Mouse (Mus musculus) kidney, adult 2 months (tissue): Measurements from ENCODE around the gene Dus3l. TPM values are rescaled to one million over a fixed set of nuclear protein-coding genes. Genes with fewer than 3 reads are reported as not detected.

Source experiments
- DNase-seq: peaks from one replicate; pipeline ENCODE4 v3.0.0; 2021
- H3K27ac ChIP-seq: fragments of 200-500 bp; 2 replicates; pipeline ENCODE4 v1.5.1; 2012; ENCODE audit warnings: low read depth, low read length, control low read depth, inconsistent platforms; ENCODE audit not compliant: insufficient read depth
- H3K27me3 ChIP-seq: fragments of 200-500 bp; replicated peaks from 2 replicates; pipeline ENCODE4 v1.6.1; 2012; ENCODE audit warnings: mild to moderate bottlenecking, moderate library complexity, low read length, inconsistent platforms; ENCODE audit not compliant: control insufficient read depth, insufficient read depth
- H3K36me3 ChIP-seq: fragments of 200-500 bp; 2 replicates; pipeline ENCODE4 v1.6.1; 2012; ENCODE audit warnings: mild to moderate bottlenecking, moderate library complexity, low read length, inconsistent platforms; ENCODE audit not compliant: control insufficient read depth, insufficient read depth
- H3K4me1 ChIP-seq: fragments of 200-500 bp; 2 replicates; pipeline ENCODE4 v1.6.1; 2011; ENCODE audit warnings: low read length; ENCODE audit not compliant: control insufficient read depth, insufficient read depth
- H3K4me3 ChIP-seq: fragments of 200-500 bp; 2 replicates; pipeline ENCODE4 v1.5.1; 2011; ENCODE audit warnings: mild to moderate bottlenecking, low read depth, low read length, control low read depth; ENCODE audit not compliant: insufficient read depth
- CTCF ChIP-seq: fragments of 200-500 bp; conservative IDR thresholded peaks from 2 replicates; pipeline ENCODE4 v1.5.1; 2011; ENCODE audit warnings: low read depth, mild to moderate bottlenecking, control low read depth, low read length, moderate library complexity, mixed read lengths; ENCODE audit not compliant: insufficient read depth, insufficient read length
- POLR2A ChIP-seq: fragments of 200-500 bp; IDR thresholded peaks from one replicate; pipeline ENCODE4 v1.6.1; 2011; ENCODE audit warnings: low read depth, low read length, control low read depth
- WGBS: fragments of 180-500 bp; shearing (Covaris S2); methylation state at CpG from one replicate; pipeline ENCODE4 v1.1.7; 2018; 5-methylcytosine and 5-hydroxymethylcytosine counted together
- polyA plus RNA-seq: library from polyadenylated mRNA; depleted of rRNA; stranded (reverse); fragments of >200 nt; gene quantifications from 2 replicates; pipeline ENCODE4 v1.2.3, GENCODE M21; 2012; rRNA removed

Dus3l gene
- polyA plus RNA-seq, 1 experiment: 43.6 TPM

GRCm38 (mm10) chr17:56814316-56815056, 49.9 kb downstream of the Dus3l start:
- no peak for TF ChIP-seq CTCF
- TF ChIP-seq POLR2A: no peak
- H3K36me3 ChIP-seq: no peaks in the 10 kb centered on the region
- no peaks in the 10 kb centered on the region for H3K27me3 ChIP-seq
- 0 out of 2 replicates have a peak, but pooled peaks cover 7% of the 10 kb centered on the region for H3K4me1 ChIP-seq
- H3K27ac ChIP-seq: no peak overlapping the region
- WGBS: 23% methylated on average over 24 of the region's 24 CpGs
- H3K4me3 ChIP-seq: no peak overlapping the region
- DNase-seq: peak; percentile 67

- Histone ChIP-seq H3K4me1 (0 out of 2 replicates have a peak, but pooled peaks cover 6% of the 10 kb centered on the region), H3K36me3 (no peaks in the 10 kb centered on the region), H3K27ac (no peak overlapping the region), H3K4me3 (no peak overlapping the region), H3K27me3 (no peaks in the 10 kb centered on the region)
- no peak for TF ChIP-seq POLR2A
- no peak for TF ChIP-seq CTCF
- WGBS: 80% methylated on average over 3 of the region's 3 CpGs
- no peak for DNase-seq
These were observed 50.4 kb downstream of the Dus3l start for GRCm38 (mm10) chr17:56815057-56815345.

GRCm38 (mm10) chr17:56818067-56818636, 53.6 kb downstream of the Dus3l start:
- H3K27me3 ChIP-seq: no peaks in the 10 kb centered on the region
- H3K4me1 ChIP-seq: no peaks in the 10 kb centered on the region
- TF ChIP-seq POLR2A (no peak), CTCF (no peak)
- H3K36me3 ChIP-seq: no peaks in the 10 kb centered on the region
- H3K4me3 ChIP-seq: peak overlapping the region; percentile 32; the same call in 1 of the 2 replicates
- no peak overlapping the region for H3K27ac ChIP-seq
- DNase-seq: peak; percentile 34
- WGBS: 43% methylated on average over 11 of the region's 11 CpGs

- H3K27ac ChIP-seq: no peak overlapping the region
- no peak for TF ChIP-seq POLR2A
- no peak for TF ChIP-seq CTCF
- no peak for DNase-seq
These were observed 54.5 kb downstream of the Dus3l start for GRCm38 (mm10) chr17:56819032-56819545.

More at GRCm38 (mm10) chr17:56819032-56819545, 54.5 kb downstream of the Dus3l start:
- no peaks in the 10 kb centered on the region for H3K4me1 ChIP-seq
- H3K27me3 ChIP-seq: no peaks in the 10 kb centered on the region
- H3K4me3 ChIP-seq: no peak overlapping the region
- no peaks in the 10 kb centered on the region for H3K36me3 ChIP-seq
- WGBS: 83% methylated on average over 6 of the region's 6 CpGs

Other genes starting within 250 kb of the Dus3l start
- 1.7 and 2.1 TPM in 2 replicates for gene Gm20219, start 210.4 kb upstream of the Dus3l start, polyA plus RNA-seq
- gene Safb2, start 180.2 kb upstream of the Dus3l start, polyA plus RNA-seq: 68.4 and 77.1 TPM in 2 replicates
- gene Safb, start 179.9 kb upstream of the Dus3l start, polyA plus RNA-seq: 67.6 and 87.0 TPM in 2 replicates
- 440 and 549 TPM in 2 replicates for gene 2410015M20Rik, start 155.0 kb upstream of the Dus3l start, polyA plus RNA-seq
- gene Rpl36, start 151.3 kb upstream of the Dus3l start, polyA plus RNA-seq: 1,850 and 1,975 TPM in 2 replicates
- gene Lonp1, start 137.9 kb upstream of the Dus3l start, polyA plus RNA-seq: 123 and 128 TPM in 2 replicates
- gene Catsperd, start 136.6 kb upstream of the Dus3l start, polyA plus RNA-seq: 0.97 and 1.5 TPM in 2 replicates
- gene Ranbp3, start 91.5 kb upstream of the Dus3l start, polyA plus RNA-seq: 48.7 and 58.8 TPM in 2 replicates
- 897 and 907 TPM in 2 replicates for gene Ndufa11, start 47.0 kb upstream of the Dus3l start, polyA plus RNA-seq
- gene Vmac, start 46.7 kb upstream of the Dus3l start, polyA plus RNA-seq: 32.8 and 33.0 TPM in 2 replicates
- 19.2 and 27.1 TPM in 2 replicates for gene Nrtn, start 7.2 kb upstream of the Dus3l start, polyA plus RNA-seq
- 1.9 and 2.3 TPM in 2 replicates for gene Prr22, start 5.5 kb downstream of the Dus3l start, polyA plus RNA-seq
- 4.8 and 6.2 TPM in 2 replicates for gene Rfx2, start 66.3 kb downstream of the Dus3l start, polyA plus RNA-seq
- 0.05 TPM in 2 replicates for gene Acsbg2, start 109.7 kb downstream of the Dus3l start, polyA plus RNA-seq
- 0.03 and 0.07 TPM in 2 replicates for gene 1700061G19Rik, start 110.7 kb downstream of the Dus3l start, polyA plus RNA-seq
- 30.1 and 37.9 TPM in 2 replicates for gene Mllt1, start 170.7 kb downstream of the Dus3l start, polyA plus RNA-seq
- not detected in 2 replicates for gene Acer1, start 217.4 kb downstream of the Dus3l start, polyA plus RNA-seq
- 245 and 276 TPM in 2 replicates for gene Clpp, start 225.5 kb downstream of the Dus3l start, polyA plus RNA-seq
- 54.4 and 59.2 TPM in 2 replicates for gene Alkbh7, start 232.6 kb downstream of the Dus3l start, polyA plus RNA-seq
- not detected in 2 replicates for gene Pspn, start 235.3 kb downstream of the Dus3l start, polyA plus RNA-seq
- gene Gtf2f1, start 246.5 kb downstream of the Dus3l start, polyA plus RNA-seq: 22.0 and 25.1 TPM in 2 replicates
- gene Gm17949, start 246.7 kb downstream of the Dus3l start, polyA plus RNA-seq: 0.11 and 0.15 TPM in 2 replicates